Mouse (Mus musculus) left cerebral cortex, adult 8-10 months (tissue): Measurements from ENCODE around the gene Fam189a1. TPM values are rescaled to one million over a fixed set of nuclear protein-coding genes. Genes with fewer than 3 reads are reported as not detected.

Experiments used
- DNase-seq, 2 experiments: peaks; one replicate each; pipeline ENCODE4 v3.0.0; 2022; ENCODE audit warnings: low spot score in 2 of 2
- total RNA-seq, 4 experiments: library from RNA; stranded (reverse); gene quantifications; 2 replicates each; pipeline ENCODE4 v1.2.4; 2022

The Fam189a1 gene
- total RNA-seq, 4 experiments from 2014 or later = 43.0 to 54.1 (median 47.7) TPM

- DNase-seq = no peak
These were observed 51.9 kb downstream of the Fam189a1 start for GRCm38 (mm10) chr7:65104207-65105096.

- no peak for DNase-seq
These were observed 54.7 kb downstream of the Fam189a1 start for GRCm38 (mm10) chr7:65101661-65102060.

- peak in 1 of 2 experiments; percentile 73 for DNase-seq
These were observed 58.7 kb downstream of the Fam189a1 start for GRCm38 (mm10) chr7:65097708-65098107.

- peak in 1 of 2 experiments; percentile 39 for DNase-seq
These were observed 60.7 kb downstream of the Fam189a1 start for GRCm38 (mm10) chr7:65095631-65096107.

GRCm38 (mm10) chr7:65093314-65093713 is 63.1 kb downstream of the Fam189a1 start:
- DNase-seq = no peak

GRCm38 (mm10) chr7:65091486-65091885 is 64.9 kb downstream of the Fam189a1 start:
- DNase-seq = peak in 1 of 2 experiments; percentile 52

- DNase-seq = no peak
These were observed 70.4 kb downstream of the Fam189a1 start for GRCm38 (mm10) chr7:65085972-65086371.

GRCm38 (mm10) chr7:65082778-65083091 is 73.6 kb downstream of the Fam189a1 start:
- DNase-seq = no peak

- no peak for DNase-seq
These were observed 74.2 kb downstream of the Fam189a1 start for GRCm38 (mm10) chr7:65081979-65082777.

- no peak for DNase-seq
These were observed 80.2 kb downstream of the Fam189a1 start for GRCm38 (mm10) chr7:65076134-65076533.

GRCm38 (mm10) chr7:65074194-65074593 is 82.2 kb downstream of the Fam189a1 start:
- no peak for DNase-seq

- DNase-seq = peak in 1 of 2 experiments; percentile 67
These were observed 82.8 kb downstream of the Fam189a1 start for GRCm38 (mm10) chr7:65073555-65073954.

- no peak for DNase-seq
These were observed 90.2 kb downstream of the Fam189a1 start for GRCm38 (mm10) chr7:65066211-65066610.

GRCm38 (mm10) chr7:65065457-65065856 is 90.9 kb downstream of the Fam189a1 start:
- no peak for DNase-seq

- DNase-seq = no peak
These were observed 91.7 kb downstream of the Fam189a1 start for GRCm38 (mm10) chr7:65064638-65065037.

- no peak for DNase-seq
These were observed 92.3 kb downstream of the Fam189a1 start for GRCm38 (mm10) chr7:65064096-65064495.

GRCm38 (mm10) chr7:65060163-65060799 is 96.1 kb downstream of the Fam189a1 start:
- no peak for DNase-seq

- DNase-seq = no peak
These were observed 99.5 kb downstream of the Fam189a1 start for GRCm38 (mm10) chr7:65056864-65057263.

- no peak for DNase-seq
These were observed 104.4 kb downstream of the Fam189a1 start for GRCm38 (mm10) chr7:65051986-65052385.

- no peak for DNase-seq
These were observed 107.0 kb downstream of the Fam189a1 start for GRCm38 (mm10) chr7:65049236-65049954.

- DNase-seq = no peak
These were observed 108.7 kb downstream of the Fam189a1 start for GRCm38 (mm10) chr7:65047700-65048099.
